9 mouse cellular contexts compared by ENCODE assay signal in genomic region chr14:8355999-8356501, GRCm38 (mm10). TPM values are rescaled to one million over a fixed set of nuclear protein-coding genes. Genes with fewer than 3 reads are reported as not detected.
DNase-seq lines count a peak whose midpoint lies in the region; ATAC-seq and TF ChIP-seq lines count a peak whose summit lies in the region.
"Had no signal": no experiment of that assay in that cellular context is flagged by ENCODE, and none has a peak within 500 bp of the region (broad histone marks: within the 10 kb centered on the region; RNA-seq: fewer than 3 reads in every experiment).

No protein-coding gene starts in this region.

- H3K4me3 ChIP-seq in G1E (ENCODE audit: low read depth, low read length) = no peak overlapping the region
- H3K4me3 ChIP-seq in forebrain, embryonic 16.5 days (replicated peaks; ENCODE audit: low read length) = no peak overlapping the region
- no peak overlapping the region for H3K4me3 ChIP-seq in hindbrain, postnatal 0 days (ENCODE audit: low read length)
- H3K4me3 ChIP-seq: heart, embryonic 15.5 days had no signal

- DNase-seq in G1E (ENCODE audit: low spot score) = peak; percentile 46
- DNase-seq in c-Kit-positive CD71-positive TER-119-positive erythroid progenitor cells, embryonic 14.5 days (ENCODE audit: low spot score) = peak; percentile 43
- DNase-seq in hindbrain, postnatal 0 days (ENCODE audit: low spot score) = peak; percentile 93
- DNase-seq in left cerebral cortex, adult 11 months (ENCODE audit: low spot score) = peak; percentile 39
- peak; percentile 51 to 73 for DNase-seq in lung, postnatal 4 days
- peak; percentile 81 to 88 for DNase-seq in right cerebral cortex, postnatal 10 days (ENCODE audit: low spot score in 2 of 2)
- DNase-seq in urinary bladder, postnatal 10 days (ENCODE audit: low spot score) = peak; percentile 32

- no peaks in the 10 kb centered on the region for H3K27me3 ChIP-seq in G1E (ENCODE audit: insufficient read depth, low read length)
- no peaks in the 10 kb centered on the region for H3K27me3 ChIP-seq in forebrain, embryonic 16.5 days (replicated peaks; ENCODE audit: control insufficient read depth, insufficient read depth, low read length)
- no peaks in the 10 kb centered on the region for H3K27me3 ChIP-seq in hindbrain, postnatal 0 days (ENCODE audit: insufficient read depth, low read length)
- H3K27me3 ChIP-seq: heart, embryonic 15.5 days had no signal

- no peaks in the 10 kb centered on the region for H3K36me3 ChIP-seq in G1E (replicated peaks)
- H3K36me3 ChIP-seq in forebrain, embryonic 16.5 days (ENCODE audit: control insufficient read depth, insufficient read depth) = no peaks in the 10 kb centered on the region
- no peaks in the 10 kb centered on the region for H3K36me3 ChIP-seq in hindbrain, postnatal 0 days (ENCODE audit: insufficient read depth, low read length)
- H3K36me3 ChIP-seq: heart, embryonic 15.5 days had no signal

- no peak overlapping the region for H3K9ac ChIP-seq in forebrain, embryonic 16.5 days (replicated peaks; ENCODE audit: low read depth, low read length)
- no peak overlapping the region for H3K9ac ChIP-seq in hindbrain, postnatal 0 days (replicated peaks; ENCODE audit: low read length)
- H3K9ac ChIP-seq: heart, embryonic 15.5 days had no signal

- peak; percentile 89 for TF ChIP-seq CTCF in G1E (IDR thresholded peaks at IDR 0.05; ENCODE audit: low read depth, low read length)
- TF ChIP-seq CTCF in hindbrain, postnatal 0 days (IDR thresholded peaks at IDR 0.05; ENCODE audit: low read depth) = peak; percentile 98

- no peak overlapping the region for H3K27ac ChIP-seq in forebrain, embryonic 16.5 days (ENCODE audit: low read length)
- H3K27ac ChIP-seq in hindbrain, postnatal 0 days = peak overlapping the region; percentile 26; the same call in 1 of the 2 replicates
- H3K27ac ChIP-seq: heart, embryonic 15.5 days had no signal

- H3K9me3 ChIP-seq in G1E (replicated peaks) = no peaks in the 10 kb centered on the region
- no peaks in the 10 kb centered on the region for H3K9me3 ChIP-seq in forebrain, embryonic 16.5 days (ENCODE audit: control insufficient read depth, low read length)
- no peaks in the 10 kb centered on the region for H3K9me3 ChIP-seq in hindbrain, postnatal 0 days (ENCODE audit: low read length)
- H3K9me3 ChIP-seq: heart, embryonic 15.5 days had no signal

- peaks cover 5% of the 10 kb centered on the region; the same call in 1 of the 2 replicates for H3K4me1 ChIP-seq in G1E (ENCODE audit: insufficient read depth, low read depth, low read length)
- no peaks in the 10 kb centered on the region for H3K4me1 ChIP-seq in forebrain, embryonic 16.5 days (replicated peaks; ENCODE audit: control insufficient read depth, insufficient read depth, low read length)
- H3K4me1 ChIP-seq in hindbrain, postnatal 0 days (ENCODE audit: insufficient read depth, low read length) = no peaks in the 10 kb centered on the region
- H3K4me1 ChIP-seq: heart, embryonic 15.5 days had no signal

- no peak overlapping the region for H3K4me2 ChIP-seq in forebrain, embryonic 16.5 days (ENCODE audit: low read length)
- no peak overlapping the region for H3K4me2 ChIP-seq in hindbrain, postnatal 0 days (ENCODE audit: low read depth, low read length)
- H3K4me2 ChIP-seq: heart, embryonic 15.5 days had no signal

- WGBS in forebrain, embryonic 16.5 days = 39% methylated on average over 6 of the region's 6 CpGs
- 37% methylated on average over 6 of the region's 6 CpGs for WGBS in hindbrain, postnatal 0 days

- no peak for ATAC-seq in G1E (ENCODE audit: extremely low read depth, insufficient number of reproducible peaks, low FRiP score, poor library complexity, severe bottlenecking)
- peak; percentile 90 for ATAC-seq in forebrain, embryonic 16.5 days
- peak; percentile 88 for ATAC-seq in hindbrain, postnatal 0 days

RNA-seq across cellular contexts. Expression of gene Oit1, which starts 22.5 kb away (rescaled TPM):
- not detected in 2 replicates for total RNA-seq in G1E (2014; fragmentation: Nextera tagmentation)
- not detected in 2 replicates for total RNA-seq in G1E (2017)
- not detected in 2 replicates for polyA plus RNA-seq in G1E (2012)
- not detected in 2 replicates for polyA plus RNA-seq in forebrain, embryonic 16.5 days (2015; fragmentation: Nextera tagmentation; extraction: Ambion mirVana)
- not detected in 2 replicates for total RNA-seq in hindbrain, postnatal 0 days (2014; rRNA removed)
- 0.15 TPM in 1 of 2 replicates, not detected in the other for polyA plus RNA-seq in hindbrain, postnatal 0 days (2015; fragmentation: Nextera tagmentation; extraction: Ambion mirVana)

RNA-seq across cellular contexts. Expression of gene Fam107a, which starts 38.2 kb away (rescaled TPM):
- total RNA-seq in G1E (2014; fragmentation: Nextera tagmentation) (not detected in 2 replicates), G1E (2017) (0.05 and 0.06 TPM in 2 replicates)
- not detected in 2 replicates for polyA plus RNA-seq in G1E (2012)
- polyA plus RNA-seq in forebrain, embryonic 16.5 days (2015; fragmentation: Nextera tagmentation; extraction: Ambion mirVana) = 0.54 and 0.73 TPM in 2 replicates
- 8.8 and 11.4 TPM in 2 replicates for total RNA-seq in hindbrain, postnatal 0 days (2014; rRNA removed)
- polyA plus RNA-seq in hindbrain, postnatal 0 days (2015; fragmentation: Nextera tagmentation; extraction: Ambion mirVana) = 0.80 and 0.83 TPM in 2 replicates

Comparison
In these comparisons a context has a peak if more than half of its experiments do, and no peak if none do; other contexts are left out.
1. DNase-seq: peak in every context shown above with its lines; median percentile 93 in hindbrain, postnatal 0 days; 84 in right cerebral cortex, postnatal 10 days; 62 in lung, postnatal 4 days; 46 in G1E; 43 in c-Kit-positive CD71-positive TER-119-positive erythroid progenitor cells, embryonic 14.5 days; 39 in left cerebral cortex, adult 11 months; 32 in urinary bladder, postnatal 10 days.